Mouse (Mus musculus): ENCODE measurements at regions not wholly inside any gene's neighbourhood (a gene's known extent, or its start where the extent isn't known, plus 50 kb on each side); places are given as distances from the start of the nearest gene placed in this dataset.

DNA sequence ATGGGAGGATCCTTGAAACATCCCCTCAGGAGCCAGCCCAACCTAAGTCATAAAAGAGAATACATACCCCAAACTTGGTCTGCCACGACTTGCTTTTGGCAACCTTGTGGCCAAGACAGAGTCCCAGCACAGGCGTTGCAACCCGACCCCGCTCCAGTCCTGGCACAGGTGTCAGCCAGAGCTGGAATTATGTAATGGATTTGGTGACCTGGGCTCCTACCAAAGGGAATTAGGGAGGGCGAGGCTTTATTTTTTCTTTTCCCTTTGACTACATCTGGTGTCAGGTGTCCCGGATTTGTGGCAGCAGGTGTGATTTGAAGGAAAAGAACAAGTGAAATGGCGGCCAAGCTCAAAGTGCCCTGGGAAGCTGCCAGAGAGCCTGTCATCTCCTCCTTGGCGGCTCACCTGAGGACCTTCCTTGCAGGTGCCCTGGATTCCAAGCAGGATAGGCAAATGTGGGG lies 212.9 kb downstream of the Mef2c start:
- 0 out of 2 replicates have a peak overlapping the region, but pooled peaks have one; percentile 22 for H3K4me2 ChIP-seq
- H3K4me1 ChIP-seq: peaks cover 11% of the 10 kb centered on the region
- WGBS: under 1% methylated on average over 8 of the region's 8 CpGs
- H3K4me3 ChIP-seq: no peak overlapping the region
- H3K27ac ChIP-seq: no peak overlapping the region
- peaks cover 99% of the 10 kb centered on the region for H3K27me3 ChIP-seq
- H3K9ac ChIP-seq: no peak overlapping the region
- no peaks in the 10 kb centered on the region for H3K36me3 ChIP-seq
- no peak for ATAC-seq (ENCODE audit: insufficient number of reproducible peaks, insufficient read depth, low FRiP score, low TSS enrichment, low read depth)
- H3K9me3 ChIP-seq: no peaks in the 10 kb centered on the region

DNA sequence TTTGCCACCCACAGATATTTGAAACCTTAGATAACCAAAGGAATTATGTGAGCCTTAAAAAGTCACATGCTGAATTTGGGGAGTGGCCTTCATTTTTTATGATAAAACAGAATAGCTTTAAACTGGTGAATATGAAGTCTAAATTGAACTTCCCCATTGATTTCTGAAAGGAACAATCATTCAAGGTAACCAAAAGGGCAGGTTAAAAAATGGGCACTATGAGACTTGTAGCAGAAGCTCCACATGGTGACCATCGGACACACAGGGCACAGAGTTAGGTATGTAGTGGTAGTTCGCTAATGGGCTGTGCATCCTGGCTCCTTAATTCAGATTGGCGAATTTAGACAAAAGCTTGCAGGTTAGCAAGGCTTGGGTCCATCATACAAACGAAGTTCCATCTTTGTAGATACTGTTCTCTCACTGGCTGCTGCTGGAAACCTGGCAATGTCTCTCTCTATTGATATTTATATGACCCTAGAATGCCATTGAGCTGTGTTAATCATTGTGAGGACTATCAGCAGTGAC lies 213.9 kb downstream of the Mef2c start:
- Histone ChIP-seq H3K27me3 (peaks cover 99% of the 10 kb centered on the region), H3K4me2 (no peak overlapping the region), H3K9me3 (no peaks in the 10 kb centered on the region), H3K4me1 (peaks cover 11% of the 10 kb centered on the region), H3K27ac (no peak overlapping the region), H3K4me3 (no peak overlapping the region), H3K36me3 (no peaks in the 10 kb centered on the region), H3K9ac (no peak overlapping the region)
- no peak for ATAC-seq (ENCODE audit: insufficient number of reproducible peaks, insufficient read depth, low FRiP score, low TSS enrichment, low read depth)
- WGBS: 5% methylated on average over 4 of the region's 4 CpGs

DNA sequence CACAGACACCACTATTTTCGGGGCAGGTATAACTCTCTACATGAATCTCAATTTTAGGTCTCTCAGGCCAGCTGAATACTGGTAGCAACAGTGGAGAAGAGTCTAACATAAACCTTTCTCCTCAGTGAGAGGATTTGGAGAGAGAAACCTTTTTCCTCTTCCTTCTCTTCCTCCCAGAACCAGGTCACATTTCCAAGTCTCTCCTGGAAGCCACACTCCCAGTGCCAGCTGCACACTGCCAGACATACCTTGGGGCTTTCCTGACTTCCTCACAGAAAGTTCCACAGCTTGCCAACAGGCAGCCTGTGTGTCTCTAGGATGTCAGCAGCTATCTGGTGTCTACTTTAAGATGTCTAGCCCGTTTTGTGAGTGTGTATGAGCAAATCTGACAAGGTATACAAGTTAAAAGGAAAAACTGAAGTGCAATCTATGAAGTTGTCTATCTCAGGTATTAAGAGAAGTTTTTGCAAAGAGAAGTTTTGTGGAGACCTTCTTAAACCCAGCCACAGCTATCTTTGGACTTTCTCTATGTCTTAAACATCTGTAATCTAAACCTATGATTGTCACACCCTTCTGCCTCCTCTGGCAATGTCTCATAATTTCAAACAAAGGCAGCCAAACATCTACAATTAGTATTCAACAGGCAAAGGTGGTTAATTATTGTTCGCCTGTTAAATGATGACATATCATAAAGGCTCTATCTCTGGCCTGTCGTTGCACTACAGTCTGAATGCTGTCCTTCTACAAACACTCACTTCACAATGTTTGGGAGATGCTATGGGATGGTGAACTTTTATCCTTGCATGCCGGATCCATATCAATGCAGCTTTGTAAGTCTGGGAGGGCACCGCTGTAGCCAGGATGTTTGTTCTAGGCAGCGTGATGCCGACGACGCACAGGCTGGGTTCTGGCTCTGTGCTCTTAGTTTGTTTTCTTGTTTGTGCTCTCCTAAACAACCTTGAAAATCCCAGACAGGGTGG lies 214.9 kb downstream of the Mef2c start:
- Histone ChIP-seq H3K4me2 (no peak overlapping the region), H3K36me3 (no peaks in the 10 kb centered on the region), H3K9ac (no peak overlapping the region), H3K4me3 (no peak overlapping the region), H3K27ac (no peak overlapping the region), H3K4me1 (peaks cover 11% of the 10 kb centered on the region), H3K9me3 (no peaks in the 10 kb centered on the region), H3K27me3 (peaks cover 99% of the 10 kb centered on the region)
- no peak for ATAC-seq (ENCODE audit: insufficient number of reproducible peaks, insufficient read depth, low FRiP score, low TSS enrichment, low read depth)
- WGBS: 4% methylated on average over 10 of the region's 10 CpGs

DNA sequence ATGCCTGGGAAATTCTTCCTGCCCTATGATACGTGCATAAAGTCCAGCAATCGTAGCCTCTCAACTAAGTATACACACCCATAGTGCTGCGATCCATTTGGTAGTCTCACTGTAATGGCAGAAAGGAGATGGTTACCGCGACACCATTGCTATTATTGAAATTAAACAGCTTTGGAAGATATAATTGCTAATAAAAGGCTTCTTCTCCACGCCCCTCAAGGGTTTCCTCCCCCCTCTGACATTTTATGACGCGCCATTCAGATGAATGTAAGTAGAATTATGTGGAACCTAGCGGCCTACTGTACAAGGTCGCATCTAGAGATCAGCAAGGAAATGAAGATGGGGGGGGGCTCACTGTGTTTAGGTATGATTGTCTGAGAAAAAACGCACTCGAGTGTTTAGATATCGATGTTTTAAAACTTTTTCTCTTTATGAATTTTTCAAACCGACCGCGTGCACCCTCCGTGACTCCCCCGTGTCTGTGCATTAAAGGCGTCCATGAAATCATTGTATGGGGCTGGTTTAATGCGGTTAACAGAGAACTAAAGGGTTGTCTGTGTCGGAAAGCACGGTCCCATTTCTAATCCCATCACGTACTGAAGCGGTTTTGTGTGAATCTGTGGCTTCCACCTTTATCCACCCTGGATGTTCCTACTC lies 215.9 kb downstream of the Mef2c start:
- Histone ChIP-seq H3K36me3 (no peaks in the 10 kb centered on the region), H3K27ac (no peak overlapping the region), H3K4me1 (peaks cover 11% of the 10 kb centered on the region), H3K4me2 (no peak overlapping the region), H3K4me3 (no peak overlapping the region), H3K9me3 (no peaks in the 10 kb centered on the region), H3K9ac (no peak overlapping the region), H3K27me3 (peaks cover 98% of the 10 kb centered on the region)
- ATAC-seq (ENCODE audit: insufficient number of reproducible peaks, insufficient read depth, low FRiP score, low TSS enrichment, low read depth): no peak
- 3% methylated on average over 24 of the region's 24 CpGs for WGBS

DNA sequence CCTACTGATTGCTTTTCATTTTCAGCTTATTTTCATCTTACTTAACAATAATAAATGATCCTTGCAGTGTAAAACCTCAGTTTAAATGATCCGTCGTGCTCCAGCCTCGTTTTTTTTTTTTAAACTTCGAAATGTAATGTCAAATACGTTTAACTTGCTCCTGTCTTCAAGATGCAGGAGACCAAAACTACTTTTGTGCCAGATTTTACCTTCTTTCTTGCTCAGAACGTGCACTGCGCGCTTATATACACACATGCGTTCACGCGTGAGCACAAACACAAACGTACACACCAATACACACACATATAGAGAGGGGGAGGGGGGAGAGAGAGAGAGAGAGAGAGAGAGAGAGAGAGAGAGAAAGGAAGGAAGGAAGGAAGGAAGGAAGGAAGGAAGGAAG lies 216.5 kb downstream of the Mef2c start:
- WGBS: 2% methylated on average over 12 of the region's 12 CpGs
- peak overlapping the region; percentile 51; the same call in 1 of the 2 replicates for H3K4me2 ChIP-seq
- H3K9me3 ChIP-seq: no peaks in the 10 kb centered on the region
- H3K36me3 ChIP-seq: no peaks in the 10 kb centered on the region
- no peak for ATAC-seq (ENCODE audit: insufficient number of reproducible peaks, insufficient read depth, low FRiP score, low TSS enrichment, low read depth)
- peaks cover 98% of the 10 kb centered on the region for H3K27me3 ChIP-seq
- H3K4me3 ChIP-seq: no peak overlapping the region
- no peak overlapping the region for H3K9ac ChIP-seq
- no peak overlapping the region for H3K27ac ChIP-seq
- peaks cover 8% of the 10 kb centered on the region for H3K4me1 ChIP-seq

DNA sequence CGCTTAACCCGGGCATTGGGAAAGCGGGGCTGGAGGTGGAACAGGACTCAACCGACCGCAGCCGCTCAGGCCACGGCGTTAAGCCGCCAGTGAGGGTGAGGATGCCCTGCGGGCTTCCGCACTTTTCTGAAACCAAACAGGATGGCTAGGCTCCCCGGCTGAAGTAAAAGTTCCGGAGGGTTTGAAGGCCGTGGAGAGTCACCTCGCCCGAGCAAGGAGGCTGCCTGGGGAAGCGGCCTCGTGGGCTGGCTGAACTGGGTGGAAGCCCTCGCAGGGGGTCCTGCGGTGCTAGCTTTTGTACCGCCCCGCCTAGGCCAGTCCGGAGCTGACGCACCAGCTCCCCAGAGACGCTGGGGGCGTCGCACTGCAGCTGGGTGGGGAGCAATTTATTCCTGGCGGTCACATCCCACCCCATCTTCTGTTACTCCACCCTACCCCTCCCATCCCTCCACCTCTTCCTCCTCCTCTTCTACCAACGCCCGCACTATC lies 217.1 kb downstream of the Mef2c start:
- ATAC-seq (ENCODE audit: insufficient number of reproducible peaks, insufficient read depth, low FRiP score, low TSS enrichment, low read depth): peak; percentile 45; the same call in 1 of the 2 replicates
- Histone ChIP-seq H3K27ac (peak overlapping the region; percentile 51), H3K27me3 (peaks cover 98% of the 10 kb centered on the region), H3K4me2 (peak overlapping the region; percentile 51), H3K4me3 (peak overlapping the region; percentile 32), H3K9me3 (no peaks in the 10 kb centered on the region), H3K4me1 (peaks cover 5% of the 10 kb centered on the region), H3K9ac (no peak overlapping the region), H3K36me3 (no peaks in the 10 kb centered on the region)
- WGBS: 0% methylated on average over 30 of the region's 30 CpGs

DNA sequence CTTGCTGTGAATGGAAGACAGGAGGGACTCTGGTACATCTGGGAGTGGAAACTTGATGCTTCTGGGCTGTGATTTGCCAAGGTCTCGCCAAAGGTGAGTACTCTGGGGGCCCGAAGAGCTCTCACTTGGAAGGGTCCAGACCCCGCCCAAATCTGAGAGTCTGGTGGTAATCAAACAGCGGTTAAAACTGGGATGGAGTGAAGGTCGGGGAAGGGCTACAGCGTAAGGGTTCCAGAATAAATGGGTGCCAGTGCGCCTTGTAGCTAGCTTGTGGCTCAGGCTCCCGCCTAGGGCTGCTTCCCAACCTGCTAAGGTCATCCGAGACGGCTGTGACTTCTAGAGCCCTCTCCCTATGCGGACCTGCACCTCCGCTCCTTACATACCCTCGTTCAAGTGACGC lies 217.7 kb downstream of the Mef2c start:
- ATAC-seq (ENCODE audit: insufficient number of reproducible peaks, insufficient read depth, low FRiP score, low TSS enrichment, low read depth): no peak
- Histone ChIP-seq H3K4me3 (peak overlapping the region; percentile 32; the same call in 1 of the 2 replicates), H3K4me2 (0 out of 2 replicates have a peak overlapping the region, but pooled peaks have one; percentile 51)

DNA sequence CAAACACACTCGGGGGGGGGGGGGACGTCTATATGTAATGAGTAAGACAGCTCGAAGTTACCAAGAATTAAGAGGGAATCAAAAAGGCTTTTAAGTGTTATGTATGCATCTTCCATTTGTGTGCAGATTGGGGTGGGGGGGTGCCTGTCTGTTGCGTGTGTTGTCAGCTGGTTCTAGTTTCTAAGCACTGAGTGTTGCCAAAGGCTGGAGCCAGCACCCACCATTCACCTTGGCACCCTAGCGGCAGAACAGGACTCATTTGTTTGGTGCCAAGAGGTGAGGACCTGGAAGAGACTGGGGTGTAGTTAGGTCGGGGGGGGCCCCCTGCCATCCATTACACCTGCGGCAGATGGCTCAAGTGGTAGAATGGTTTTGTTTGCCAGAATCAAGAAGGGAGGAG lies 218.4 kb downstream of the Mef2c start:
- peaks cover 97% of the 10 kb centered on the region for H3K27me3 ChIP-seq
- no peak overlapping the region for H3K27ac ChIP-seq
- peaks cover 9% of the 10 kb centered on the region for H3K4me1 ChIP-seq
- no peak overlapping the region for H3K4me2 ChIP-seq
- no peaks in the 10 kb centered on the region for H3K36me3 ChIP-seq
- no peak overlapping the region for H3K9ac ChIP-seq
- H3K9me3 ChIP-seq: no peaks in the 10 kb centered on the region
- H3K4me3 ChIP-seq: peak overlapping the region; percentile 32; the same call in 1 of the 2 replicates
- WGBS: 4% methylated on average over 7 of the region's 7 CpGs
- no peak for ATAC-seq (ENCODE audit: insufficient number of reproducible peaks, insufficient read depth, low FRiP score, low TSS enrichment, low read depth)

More for the DNA sequence above, 217.7 kb downstream of the Mef2c start:
- H3K4me1 ChIP-seq: peaks cover 5% of the 10 kb centered on the region
- no peak overlapping the region for H3K27ac ChIP-seq
- H3K9ac ChIP-seq: no peak overlapping the region
- H3K27me3 ChIP-seq: peaks cover 97% of the 10 kb centered on the region
- H3K9me3 ChIP-seq: no peaks in the 10 kb centered on the region
- H3K36me3 ChIP-seq: no peaks in the 10 kb centered on the region
- WGBS: 1% methylated on average over 14 of the region's 14 CpGs

DNA sequence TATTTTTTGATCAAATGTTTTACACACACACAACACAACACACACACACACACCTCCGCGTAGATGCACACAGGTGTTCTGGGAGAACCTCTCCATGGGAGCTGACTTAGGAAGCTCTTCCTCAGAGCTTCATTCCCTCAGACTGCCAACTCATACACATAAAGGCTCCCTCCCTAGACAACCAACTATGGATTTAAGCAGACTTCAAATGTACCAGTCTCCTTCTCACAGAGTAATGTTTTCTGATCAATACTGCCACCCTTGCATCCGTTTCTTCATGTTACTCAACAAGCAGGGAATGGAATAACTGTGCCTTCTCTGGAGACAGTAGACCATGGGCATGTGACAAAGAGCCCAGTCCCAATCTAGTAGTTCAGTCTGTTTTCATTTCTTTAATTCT lies 219.0 kb downstream of the Mef2c start:
- H3K36me3 ChIP-seq: no peaks in the 10 kb centered on the region
- H3K27ac ChIP-seq: no peak overlapping the region
- WGBS: 7% methylated on average over 3 of the region's 3 CpGs
- H3K4me3 ChIP-seq: no peak overlapping the region
- peaks cover 12% of the 10 kb centered on the region for H3K4me1 ChIP-seq
- no peak for ATAC-seq (ENCODE audit: insufficient number of reproducible peaks, insufficient read depth, low FRiP score, low TSS enrichment, low read depth)
- no peak overlapping the region for H3K4me2 ChIP-seq
- H3K27me3 ChIP-seq: peaks cover 97% of the 10 kb centered on the region
- H3K9me3 ChIP-seq: no peaks in the 10 kb centered on the region
- no peak overlapping the region for H3K9ac ChIP-seq

DNA sequence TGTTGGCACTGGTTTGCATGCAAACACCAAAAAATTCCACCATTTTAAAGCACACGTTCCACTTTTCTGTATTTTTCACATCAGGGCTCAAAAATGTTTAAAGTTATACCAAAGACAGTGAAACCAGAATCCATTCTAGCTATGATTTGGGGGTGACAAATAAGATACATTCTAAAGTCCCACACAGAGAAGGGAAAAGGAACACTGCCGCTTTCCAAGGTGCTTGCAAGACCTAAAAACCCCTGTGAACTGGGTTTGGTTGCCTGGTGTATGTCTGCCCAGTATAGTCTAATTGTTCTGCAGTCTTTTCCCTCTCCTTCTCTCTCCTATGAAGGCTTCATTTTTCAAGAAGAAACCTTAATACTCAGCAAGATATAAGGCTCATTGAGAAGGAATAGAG lies 219.6 kb downstream of the Mef2c start:
- Histone ChIP-seq H3K4me2 (no peak overlapping the region), H3K27me3 (peaks cover 97% of the 10 kb centered on the region), H3K27ac (no peak overlapping the region), H3K9ac (no peak overlapping the region), H3K4me1 (peaks cover 12% of the 10 kb centered on the region), H3K4me3 (no peak overlapping the region), H3K36me3 (no peaks in the 10 kb centered on the region), H3K9me3 (no peaks in the 10 kb centered on the region)
- 8% methylated on average over 2 of the region's 2 CpGs for WGBS
- ATAC-seq (ENCODE audit: insufficient number of reproducible peaks, insufficient read depth, low FRiP score, low TSS enrichment, low read depth): no peak

DNA sequence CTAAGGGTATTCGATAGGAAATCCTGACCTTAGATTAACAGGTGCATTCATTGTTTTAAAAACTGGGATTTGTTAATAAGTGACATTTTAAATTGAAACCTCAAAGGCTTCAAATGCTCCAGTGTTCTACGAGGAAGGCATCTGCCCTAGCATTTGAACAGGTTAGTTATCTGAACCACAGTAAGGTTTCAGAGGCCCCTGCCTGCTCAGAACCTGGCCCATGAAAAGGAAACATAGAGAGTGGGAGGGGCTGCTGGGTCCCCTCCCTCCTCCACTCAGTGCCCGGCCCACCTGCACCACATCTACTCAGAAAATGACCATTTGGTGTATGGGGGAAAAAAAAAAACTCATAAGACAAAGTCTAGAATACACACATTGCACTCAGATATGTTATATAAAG lies 220.4 kb downstream of the Mef2c start:
- ATAC-seq (ENCODE audit: insufficient number of reproducible peaks, insufficient read depth, low FRiP score, low TSS enrichment, low read depth): no peak
- 18% methylated on average over 3 of the region's 3 CpGs for WGBS

More for the DNA sequence above, 220.4 kb downstream of the Mef2c start:
- peaks cover 94% of the 10 kb centered on the region for H3K27me3 ChIP-seq
- no peak overlapping the region for H3K4me3 ChIP-seq
- no peak overlapping the region for H3K27ac ChIP-seq
- no peak overlapping the region for H3K4me2 ChIP-seq
- H3K9ac ChIP-seq: no peak overlapping the region
- H3K9me3 ChIP-seq: no peaks in the 10 kb centered on the region
- peaks cover 12% of the 10 kb centered on the region for H3K4me1 ChIP-seq
- no peaks in the 10 kb centered on the region for H3K36me3 ChIP-seq

Measured in embryonic facial prominence, embryonic 13.5 days (tissue).